Mouse (Mus musculus) 416B (cell line): ENCODE data around the gene Fam163b.

Source experiments
- DNase-seq: peaks from one replicate; pipeline ENCODE4 v3.0.0; 2011; ENCODE audit warnings: low read depth

Gene Fam163b

DNA sequence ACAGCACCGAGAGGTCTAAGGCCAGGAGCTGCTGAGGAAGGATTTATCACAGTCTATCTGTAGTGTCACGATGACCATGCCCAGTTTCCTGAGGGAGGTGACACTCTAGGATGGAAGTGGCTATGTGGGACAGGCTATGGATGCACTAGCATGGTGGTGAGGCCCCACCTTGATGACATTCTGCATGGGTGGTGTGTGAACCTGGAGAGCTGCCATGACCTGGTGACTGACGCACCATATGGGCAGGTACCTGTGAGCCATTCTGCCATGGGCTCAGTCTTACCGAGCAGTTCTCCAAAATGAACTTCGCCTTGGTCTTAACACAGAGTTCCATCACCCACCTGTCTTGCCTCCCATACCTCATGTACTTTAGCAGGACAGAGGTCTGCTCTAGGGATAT, 54.7 kb downstream of the Fam163b start:
- DNase-seq, result no peak

DNA sequence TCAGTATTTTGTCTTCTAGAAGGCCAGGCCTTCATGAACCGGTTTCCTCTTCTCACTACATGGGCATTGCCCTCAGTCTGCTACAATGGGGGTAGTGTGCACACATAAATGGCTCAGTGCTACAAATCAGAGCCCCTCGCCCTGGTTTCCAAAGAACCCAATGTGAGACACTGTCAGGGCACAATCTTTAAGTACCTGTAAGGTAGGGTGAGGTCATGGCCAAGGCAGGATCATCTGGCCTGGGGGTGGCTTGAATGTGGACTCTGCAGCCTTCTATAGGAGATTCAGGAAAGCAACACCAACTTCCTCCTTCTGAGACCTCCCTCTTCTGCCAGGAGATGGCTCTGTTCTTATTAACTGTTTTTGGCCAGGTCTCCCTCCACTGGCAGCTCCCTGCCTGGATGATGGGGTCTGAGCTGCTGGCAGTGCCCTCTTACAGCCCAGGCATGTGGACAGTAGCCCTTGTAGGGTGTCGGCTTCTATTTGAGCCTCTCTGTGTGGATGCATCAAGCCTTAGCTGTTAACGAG, 55.7 kb downstream of the Fam163b start:
- DNase-seq, result peak; percentile 11

DNA sequence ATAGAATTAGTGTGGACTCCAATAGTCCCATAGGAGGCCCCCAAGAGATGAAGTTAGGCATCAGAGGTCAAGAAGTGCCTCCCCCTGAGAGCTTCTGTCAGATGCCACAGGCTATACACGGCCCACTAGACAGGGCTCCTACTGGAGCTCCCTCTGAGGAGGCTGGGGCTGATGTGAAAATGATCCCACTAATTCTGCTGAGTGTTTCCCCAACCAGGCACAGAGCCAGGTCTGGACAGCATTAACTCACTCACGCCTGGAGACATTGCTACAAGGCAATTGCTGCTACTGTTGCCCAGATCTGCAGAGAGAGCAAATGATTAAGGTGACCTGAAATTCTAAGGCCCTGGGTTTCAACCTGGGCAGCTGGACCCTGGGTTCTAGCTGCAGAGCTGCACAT, 56.5 kb downstream of the Fam163b start:
- no peak for DNase-seq

DNA sequence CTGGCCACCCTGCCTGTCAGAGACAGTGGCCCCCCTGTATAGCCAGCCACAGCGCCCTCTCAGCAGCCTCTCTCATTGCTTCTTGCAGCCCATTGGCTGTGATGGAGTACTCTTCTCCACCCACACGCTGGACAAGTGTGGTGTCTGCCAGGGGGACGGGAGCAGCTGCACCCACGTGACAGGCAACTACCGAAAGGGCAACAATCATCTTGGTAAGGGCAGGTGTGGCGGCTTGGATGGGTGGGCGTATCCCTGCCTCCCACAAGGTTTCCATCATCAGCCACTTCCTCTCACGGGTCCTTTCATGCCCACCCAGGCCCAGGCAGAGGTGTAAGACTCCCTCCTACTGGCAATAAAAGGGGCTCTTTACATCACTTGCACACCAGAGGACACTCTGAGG, 57.3 kb downstream of the Fam163b start:
- no peak for DNase-seq

DNA sequence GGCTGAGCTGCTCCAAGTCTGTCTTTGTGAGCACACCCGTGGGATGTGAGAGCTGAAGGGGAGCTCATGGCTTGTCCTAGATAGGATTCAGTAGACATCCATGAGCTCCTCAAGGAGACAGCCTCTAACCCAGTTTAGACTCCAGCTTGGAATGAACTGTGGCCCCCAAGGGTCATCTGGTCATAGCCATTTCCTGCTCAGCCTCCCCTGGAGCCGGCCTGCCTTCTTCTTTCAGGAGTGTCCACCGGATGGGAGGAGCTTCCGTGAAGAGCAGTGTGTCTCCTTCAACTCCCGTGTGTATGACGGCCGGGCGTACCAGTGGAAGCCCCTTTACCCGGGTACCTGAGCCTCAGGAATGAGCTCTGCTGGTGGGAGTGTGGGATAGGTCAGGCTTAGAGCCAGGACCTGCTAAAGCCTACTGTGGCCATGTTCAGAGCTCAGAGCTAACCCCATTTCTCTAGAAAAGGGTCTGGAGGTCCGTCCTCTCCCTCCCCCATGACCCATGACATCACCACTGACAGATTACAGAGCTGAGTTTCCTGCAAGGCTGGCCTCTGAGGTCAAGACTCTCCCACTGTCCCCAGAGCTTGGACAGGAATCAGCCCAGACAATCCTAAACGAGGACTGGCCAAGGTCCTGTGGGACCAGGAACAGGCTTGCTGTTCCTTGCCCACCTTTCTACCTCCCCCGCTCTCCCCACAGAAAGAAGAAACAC, 58.4 kb downstream of the Fam163b start:
- DNase-seq, result no peak

DNA sequence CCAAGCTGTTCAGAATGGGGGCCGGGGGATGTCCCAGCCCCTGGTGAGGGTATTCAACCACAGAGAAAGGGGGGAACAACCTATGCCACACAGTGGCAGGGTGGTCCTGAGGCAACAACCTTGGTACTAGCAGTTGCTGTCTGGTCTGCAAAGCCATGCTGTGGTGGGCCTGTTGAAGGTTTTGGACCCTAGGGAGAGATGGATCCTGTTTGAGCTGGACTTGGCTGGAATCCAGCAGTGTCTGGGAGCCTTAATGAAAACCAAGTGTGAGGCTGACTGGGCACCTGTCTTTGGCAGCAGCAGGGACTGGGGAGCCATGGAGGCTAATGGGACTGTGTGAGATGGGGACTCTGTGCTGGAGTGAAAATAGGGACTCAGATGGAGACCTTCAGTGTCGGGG, 62.6 kb downstream of the Fam163b start:
- no peak for DNase-seq

DNA sequence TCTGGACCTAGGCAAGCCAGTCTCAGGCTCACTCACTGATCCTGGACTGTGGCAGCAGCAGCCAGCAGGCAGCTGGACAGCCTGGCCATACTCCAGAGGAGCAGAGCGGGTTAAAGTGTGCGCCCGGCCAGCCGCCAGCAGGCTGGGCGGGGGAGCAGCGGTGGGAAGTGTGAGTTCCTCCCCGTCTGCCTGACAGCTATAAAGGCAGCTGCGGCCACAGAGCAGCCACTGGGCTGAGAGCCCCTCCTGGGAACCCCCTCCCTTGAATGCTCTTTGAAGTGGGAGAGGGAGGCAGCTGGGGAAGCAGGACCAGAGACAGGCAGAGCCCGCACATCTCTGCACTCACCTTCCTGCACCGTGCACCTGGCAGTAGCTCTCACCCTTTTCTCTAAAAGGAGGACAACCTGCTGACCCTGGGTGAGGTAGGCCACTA, 63.1 kb downstream of the Fam163b start, which contains the start of gene Adamtsl2:
Gene Adamtsl2 (plus strand): TSS at position 228 of the 433 bp plus-strand sequence.
- DNase-seq, result no peak

DNA sequence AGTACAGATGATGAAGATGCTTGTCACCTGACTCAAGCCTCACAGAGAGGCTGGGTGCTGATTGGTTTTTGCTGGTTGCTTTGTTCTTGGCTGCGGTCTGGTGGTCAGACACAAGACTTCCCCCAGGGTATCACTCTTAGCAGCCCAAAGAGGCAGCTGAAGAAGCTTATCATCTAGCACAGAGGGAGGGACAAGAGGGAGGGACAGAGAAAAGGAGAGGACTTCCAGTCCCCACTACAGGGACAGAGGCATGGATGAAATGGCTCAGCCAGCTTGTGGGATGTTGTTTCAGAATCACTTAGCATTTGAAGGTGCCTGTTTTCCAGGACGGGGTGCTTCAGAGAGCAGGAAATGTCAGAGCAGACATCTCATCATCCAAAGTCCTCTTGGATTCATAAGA, 64.0 kb downstream of the Fam163b start:
- DNase-seq, result no peak

DNA sequence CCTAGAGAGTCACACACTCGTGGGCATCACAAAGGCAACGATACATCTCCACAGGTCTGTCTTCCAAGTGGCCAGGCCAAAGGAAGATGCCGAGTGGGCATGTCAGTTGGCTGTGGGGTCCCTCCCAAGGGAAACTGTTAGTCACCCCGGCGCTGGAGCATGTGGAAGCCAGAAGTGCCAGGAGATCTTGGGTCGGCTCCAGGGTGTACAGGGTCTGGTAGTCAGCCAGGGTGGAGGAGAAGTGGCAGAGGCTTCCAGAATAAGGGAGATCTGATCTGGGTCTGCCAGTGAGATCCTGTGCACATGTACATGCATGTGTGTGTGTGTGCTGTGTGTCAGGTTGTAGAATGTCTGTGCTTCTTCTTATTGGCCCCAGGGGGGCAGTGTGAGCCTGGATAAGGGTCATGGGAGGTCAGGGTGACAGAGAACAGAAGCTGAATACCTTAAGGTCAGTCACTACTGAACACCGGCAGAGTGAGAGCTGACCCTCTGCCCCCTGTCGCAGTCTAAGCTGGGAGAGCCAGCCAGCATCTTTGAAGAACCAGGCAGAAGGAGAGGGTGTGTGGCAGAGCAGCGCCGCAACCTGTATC, 64.5 kb downstream of the Fam163b start:
- peak; percentile 32 for DNase-seq

DNA sequence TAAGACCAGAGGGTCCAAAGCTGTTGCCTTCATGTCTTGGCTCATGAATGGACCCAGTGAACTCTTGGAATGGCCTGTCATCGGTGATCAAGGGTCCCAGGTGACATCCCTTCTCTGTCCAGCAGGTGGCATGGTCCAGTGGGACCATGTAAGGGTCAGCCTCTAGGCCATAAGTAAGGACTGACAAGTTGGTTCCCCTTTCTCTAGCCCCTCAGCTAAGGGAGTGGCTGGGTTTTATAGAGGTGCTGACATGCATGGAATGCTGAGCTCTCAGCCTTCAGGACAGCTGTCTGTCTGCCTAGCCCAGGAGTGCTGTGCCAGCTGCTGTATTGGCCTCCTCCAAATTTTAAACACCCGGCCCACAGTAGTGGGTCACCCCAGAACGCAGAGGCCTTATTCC, 66.8 kb downstream of the Fam163b start:
- peak; percentile 59 for DNase-seq

DNA sequence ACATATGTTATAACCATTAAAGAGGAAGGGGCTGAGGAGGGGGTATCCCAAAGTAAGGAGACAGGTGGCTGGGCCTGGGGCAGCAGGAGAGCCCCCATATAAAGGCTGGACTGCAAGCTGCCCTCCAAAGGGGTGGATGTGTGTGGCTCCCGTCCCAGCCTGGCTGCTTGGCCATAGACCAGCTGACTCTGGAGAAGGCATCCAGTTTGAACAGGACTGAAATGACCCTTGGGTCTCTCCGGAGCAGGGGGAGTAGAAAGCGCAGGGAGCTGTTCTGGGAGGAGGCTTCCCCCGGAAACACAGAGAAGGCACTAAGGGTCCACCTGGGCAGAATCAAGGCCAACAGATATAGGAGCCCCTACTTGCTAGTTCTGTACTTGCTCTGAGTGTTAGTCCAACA, 67.5 kb downstream of the Fam163b start:
- DNase-seq, result no peak

DNA sequence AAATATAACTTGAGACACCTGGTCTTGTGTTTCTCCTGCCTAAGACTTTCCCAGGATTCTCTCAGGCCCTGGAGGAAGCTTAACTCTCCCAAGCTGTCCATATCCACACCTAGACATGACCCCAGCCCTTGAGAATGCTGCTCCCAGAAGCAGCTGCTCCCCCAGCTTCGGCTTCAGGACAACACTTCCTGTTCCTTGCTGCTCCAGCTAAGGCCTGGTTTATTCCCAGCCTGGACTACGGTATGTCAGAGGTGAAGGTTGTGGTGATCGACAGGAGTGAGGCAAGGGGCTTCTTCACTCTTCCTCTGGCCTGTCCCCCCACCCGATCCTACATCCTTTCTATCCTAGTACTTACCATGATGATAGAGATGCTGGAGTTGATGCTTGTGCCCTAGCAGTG, 68.9 kb downstream of the Fam163b start:
- DNase-seq, result no peak

DNA sequence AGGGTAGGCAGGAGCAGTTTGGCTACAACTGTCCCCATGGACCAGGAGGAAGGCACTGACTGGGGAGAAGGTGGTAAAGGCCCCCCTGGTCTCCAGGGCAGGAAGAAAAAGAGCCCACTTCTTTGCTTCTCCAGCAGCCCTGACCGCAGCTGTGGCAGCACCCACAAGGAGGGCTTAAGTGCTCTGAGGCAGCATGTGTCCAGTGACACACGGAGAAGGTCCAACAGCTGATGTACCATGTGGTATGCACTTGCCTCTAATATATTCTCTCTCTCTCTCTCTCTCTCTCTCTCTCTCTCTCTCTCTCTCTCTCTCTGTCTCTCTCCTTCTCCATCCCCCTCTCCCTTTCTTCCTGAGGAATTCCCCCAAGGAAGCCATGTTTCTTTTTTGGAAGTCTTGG, 70.3 kb downstream of the Fam163b start, which contains the start of gene Mymk:
Gene Mymk (minus strand): TSS at position 202 of the 400 bp plus-strand sequence.
- DNase-seq, result no peak

DNA sequence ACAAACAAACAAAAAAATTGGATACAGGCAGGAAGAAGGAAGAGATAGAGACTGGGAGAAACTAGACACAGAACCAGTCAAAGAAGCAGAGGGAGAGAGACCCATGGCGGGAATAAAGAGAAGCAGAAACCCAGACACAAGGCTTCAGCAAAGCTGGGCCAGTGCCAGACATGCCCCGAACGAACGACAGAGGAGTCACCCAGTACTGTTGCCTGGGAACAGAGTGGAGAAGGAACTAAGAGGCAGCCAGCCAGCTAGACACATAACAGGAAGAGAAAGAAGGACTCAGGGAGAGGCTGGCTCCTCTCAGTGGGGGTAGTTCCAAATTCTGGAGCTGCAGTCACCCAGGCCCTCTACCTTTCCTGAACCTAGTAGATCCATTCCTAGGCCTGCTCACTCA, 71.2 kb downstream of the Fam163b start:
- DNase-seq, result peak; percentile 33

DNA sequence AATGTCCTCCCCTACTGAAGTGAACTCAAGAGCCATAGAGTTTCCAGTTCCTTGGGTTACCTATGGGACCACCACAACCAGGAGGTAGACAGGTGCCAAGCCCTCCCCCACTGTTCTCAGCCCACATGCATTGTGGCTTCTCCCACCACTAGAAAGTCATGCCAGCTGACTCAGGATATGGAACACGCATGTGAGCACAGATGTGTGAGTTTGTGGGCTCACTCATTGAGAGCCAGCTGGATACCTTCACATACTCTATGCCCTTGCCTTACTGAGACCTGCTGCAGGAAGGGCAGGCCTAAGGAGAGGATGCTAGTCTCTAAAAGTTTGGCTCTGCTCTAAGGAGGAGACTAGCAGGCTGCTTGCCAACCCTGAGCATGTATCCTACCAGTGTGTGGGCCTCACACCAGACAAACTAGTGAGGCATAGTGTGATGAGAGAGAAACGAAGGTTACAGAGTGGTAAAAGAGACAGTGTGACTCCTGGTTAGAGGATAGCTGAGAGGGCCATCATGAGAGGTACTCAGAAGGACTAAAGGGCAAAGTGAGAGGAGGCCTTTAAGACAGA, 72.0 kb downstream of the Fam163b start:
- DNase-seq, result no peak

DNA sequence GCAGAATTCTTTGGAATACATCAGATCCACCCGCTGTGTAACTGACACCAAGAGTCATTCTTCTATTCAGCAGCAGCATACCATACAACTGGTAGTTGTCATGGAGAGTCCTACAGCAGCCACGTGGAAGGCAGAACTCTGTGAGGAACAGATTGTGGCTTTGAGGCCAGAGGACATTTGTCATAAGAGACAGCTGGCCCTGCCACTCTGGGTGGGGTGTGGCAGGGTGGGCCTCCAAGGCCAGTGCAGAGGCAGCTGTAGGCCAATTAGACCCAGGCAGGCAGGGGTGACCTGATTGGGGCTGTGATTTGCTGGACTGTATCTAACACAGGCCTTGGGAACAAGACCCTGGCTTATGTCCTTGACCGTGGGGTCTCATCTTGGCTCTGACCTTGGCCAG, 72.6 kb downstream of the Fam163b start:
- DNase-seq, result no peak

DNA sequence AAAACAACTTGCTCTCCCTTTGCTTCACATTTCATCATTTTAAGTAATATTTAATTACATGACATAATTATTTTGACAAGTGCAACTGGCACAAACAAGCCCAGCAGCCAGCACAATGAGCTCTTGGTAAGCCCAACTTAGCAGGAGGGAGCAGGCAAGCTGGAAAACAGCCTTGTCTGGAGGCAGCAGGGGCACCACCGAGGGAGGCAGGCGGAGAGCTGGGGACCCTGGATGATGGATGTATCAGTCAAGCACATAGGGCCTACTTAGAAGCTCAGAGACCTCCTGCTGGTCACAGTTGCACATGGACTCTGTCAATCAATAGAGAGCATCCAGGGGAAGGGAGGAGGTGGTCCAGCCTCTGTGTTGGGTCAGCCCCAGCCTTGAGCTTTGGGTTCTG, 74.3 kb downstream of the Fam163b start:
- no peak for DNase-seq

DNA sequence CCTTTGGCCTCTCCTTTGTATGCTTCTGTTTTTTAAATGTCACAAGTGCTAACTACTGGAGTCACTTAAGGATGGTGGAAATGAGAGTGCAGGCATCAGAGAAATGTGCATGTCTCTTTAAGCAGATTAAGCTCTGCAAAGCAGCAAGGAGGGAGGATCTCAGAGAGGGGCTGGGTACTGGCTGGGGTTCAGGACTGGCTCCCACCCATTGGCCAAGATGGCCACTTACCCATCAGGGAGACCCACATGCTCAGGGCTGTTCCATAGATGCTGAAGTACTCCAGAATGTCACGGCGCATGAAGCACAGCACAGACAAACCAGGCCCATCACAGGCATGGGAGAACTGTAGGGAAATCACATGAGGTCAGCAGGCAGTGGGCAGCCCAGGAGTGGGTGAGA, 75.2 kb downstream of the Fam163b start:
- DNase-seq, result no peak
